Mouse (Mus musculus) liver, postnatal 0 days (tissue): ENCODE results near the gene Setdb2.
"Not testable (repeated sequence)": the region's sequence is repeated elsewhere in the genome, so short reads cannot be mapped to it uniquely, and the experiment has no call there.

Source experiments
- CTCF ChIP-seq: sonication (generic); IDR thresholded peaks from 2 replicates; pipeline ENCODE4 v1.5.1; 2016; ENCODE audit warnings: antibody characterized with exemption, low read depth
- EP300 ChIP-seq: IDR thresholded peaks from 2 replicates; pipeline ENCODE4 v1.6.1; 2016; ENCODE audit warnings: antibody characterized with exemption, low read depth, mild to moderate bottlenecking

DNA sequence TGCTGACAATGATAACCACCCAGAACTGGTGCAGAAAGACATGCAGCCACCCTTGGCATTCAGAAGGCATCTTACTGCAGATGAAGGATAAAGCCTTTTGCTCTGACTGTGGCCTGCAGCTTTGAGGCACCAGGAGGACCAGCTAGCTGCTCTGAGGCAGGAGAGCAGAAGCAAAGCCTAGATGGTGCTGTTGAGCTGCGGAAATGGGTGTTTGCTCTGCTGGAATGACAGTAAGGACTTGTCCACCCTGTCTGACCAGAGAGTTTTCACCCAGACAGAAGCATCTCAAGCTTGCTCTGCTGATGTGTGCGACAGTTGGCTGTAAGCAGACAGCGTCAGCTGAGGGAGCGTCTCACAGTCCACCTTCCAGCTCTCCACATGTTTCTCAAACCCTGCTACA lies 50.5 kb downstream of the Setdb2 start:
- peak; percentile 30; the same call in 1 of the 2 replicates for TF ChIP-seq CTCF
- not testable (repeated sequence) for TF ChIP-seq EP300
